23 mouse cellular contexts compared by ENCODE assay signal in genomic region chr6:28502576-28502975, GRCm38 (mm10). TPM values are rescaled to one million over a fixed set of nuclear protein-coding genes. Genes with fewer than 3 reads are reported as not detected.
"Had no signal": no experiment of that assay in that cellular context is flagged by ENCODE, and none has a peak within 500 bp of the region (broad histone marks: within the 10 kb centered on the region; RNA-seq: fewer than 3 reads in every experiment).

No protein-coding gene starts in this region.

- H3K27me3 ChIP-seq: neural tube, embryonic 13.5 days; neural tube, embryonic 15.5 days; stomach, embryonic 15.5 days had no signal

- H3K9ac ChIP-seq: neural tube, embryonic 13.5 days; neural tube, embryonic 15.5 days; stomach, embryonic 15.5 days had no signal

- H3K4me1 ChIP-seq: neural tube, embryonic 15.5 days; stomach, embryonic 15.5 days had no signal

- H3K9me3 ChIP-seq: neural tube, embryonic 13.5 days; neural tube, embryonic 15.5 days; stomach, embryonic 15.5 days had no signal

- H3K4me3 ChIP-seq: neural tube, embryonic 13.5 days; neural tube, embryonic 15.5 days; stomach, embryonic 15.5 days had no signal

- H3K4me2 ChIP-seq: neural tube, embryonic 13.5 days; neural tube, embryonic 15.5 days; stomach, embryonic 15.5 days had no signal

- H3K27ac ChIP-seq: neural tube, embryonic 13.5 days; neural tube, embryonic 15.5 days; stomach, embryonic 15.5 days; stomach, postnatal 0 days had no signal

- H3K36me3 ChIP-seq: neural tube, embryonic 13.5 days; neural tube, embryonic 15.5 days had no signal

- DNase-seq: retina, postnatal 1 day; right cerebral cortex, adult 18-20 months; right cerebral cortex, postnatal 14 days; right cerebral cortex, postnatal 25 days; right cerebral cortex, postnatal 4 days; spleen, adult 18-20 months; thymus, adult 18-20 months; thymus, adult 2 months; thymus, postnatal 14 days; thymus, postnatal 25 days; thymus, postnatal 36 days; thymus, postnatal 4 days had no signal

RNA-seq across cellular contexts. Expression of gene Pax4, which starts 53.4 kb away (rescaled TPM):
- total RNA-seq: neutrophil, adult 5-6 weeks had no signal
- polyA plus RNA-seq: neural tube, embryonic 13.5 days; neural tube, embryonic 14.5 days; neural tube, embryonic 15.5 days; spleen, adult 2 months; stomach, embryonic 14.5 days; stomach, postnatal 0 days; testis, adult 2 months; thymus, adult 2 months; thymus, postnatal 0 days; urinary bladder, adult 2 months had no signal
